Mouse (Mus musculus): ENCODE results near the gene Defb9. TPM values are rescaled to one million over a fixed set of nuclear protein-coding genes. Genes with fewer than 3 reads are reported as not detected.
"Not testable (repeated sequence)": the region's sequence is repeated elsewhere in the genome, so short reads cannot be mapped to it uniquely, and the experiment has no call there.

Gene Defb9
- not detected in 2 replicates for polyA plus RNA-seq (2014; fragmentation: Nextera tagmentation; extraction: Ambion mirVana)

DNA sequence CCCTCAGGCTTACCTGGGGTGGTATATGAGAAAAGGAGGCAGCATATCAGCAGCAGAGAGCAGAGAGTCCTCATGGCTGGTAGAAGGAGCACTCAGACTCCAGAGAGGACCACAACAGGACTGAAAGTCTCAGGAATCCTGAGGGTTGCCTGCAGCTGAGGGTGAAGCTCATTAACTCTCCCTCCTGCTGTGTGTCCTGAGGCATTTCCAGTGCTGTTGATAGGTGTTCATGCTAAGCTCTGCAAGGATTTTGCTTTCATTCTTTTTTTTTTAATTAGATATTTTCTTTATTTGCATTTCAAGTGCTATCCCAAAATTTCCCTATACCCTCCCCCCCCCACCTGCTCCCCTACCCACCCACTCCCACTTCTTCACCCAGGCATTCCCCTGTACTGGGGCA lies at the start of gene Defb9:
Defb9 (minus strand) TSS at position 101 of the 400 bp plus-strand sequence.
- not testable (repeated sequence) for H3K9ac ChIP-seq (ENCODE audit: low read length); H3K4me2 ChIP-seq (ENCODE audit: low read length); DNase-seq (ENCODE audit: low spot score); H3K27ac ChIP-seq (ENCODE audit: low read depth, low read length); H3K4me3 ChIP-seq (ENCODE audit: low read depth, low read length); H3K9me3 ChIP-seq (replicated peaks; ENCODE audit: control insufficient read depth, low read length); H3K4me1 ChIP-seq (ENCODE audit: control insufficient read depth, insufficient read depth, low read length); H3K27me3 ChIP-seq (replicated peaks; ENCODE audit: control insufficient read depth, insufficient read depth, low read length); H3K36me3 ChIP-seq (ENCODE audit: control insufficient read depth, insufficient read depth, low read length); ATAC-seq

DNA sequence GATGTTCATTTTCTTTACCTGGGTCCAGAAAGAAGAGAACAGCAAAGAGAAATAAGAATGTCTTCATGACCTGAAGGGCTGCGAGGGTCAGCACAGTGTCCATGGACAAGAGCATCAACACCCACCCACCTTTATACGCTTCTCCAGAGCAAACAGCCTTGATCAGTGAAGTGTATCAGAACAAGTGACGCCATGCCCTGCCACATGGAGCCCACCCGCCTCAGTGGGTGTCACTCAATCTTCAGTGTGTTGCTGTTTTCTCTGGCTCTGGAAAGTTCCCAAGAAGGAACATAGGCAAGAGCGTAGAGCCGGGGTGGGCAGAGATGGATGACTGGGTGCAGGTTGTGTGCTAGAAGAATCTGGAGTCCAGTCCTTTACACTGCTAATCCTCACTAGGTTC lies 47.4 kb upstream of the Defb9 start, which contains the start of gene Defb15:
Defb15 (minus strand) TSS at position 101 of the 400 bp plus-strand sequence.
- H3K9me3 ChIP-seq (replicated peaks; ENCODE audit: control insufficient read depth, low read length): no peaks in the 10 kb centered on the region
- no peaks in the 10 kb centered on the region for H3K36me3 ChIP-seq (ENCODE audit: control insufficient read depth, insufficient read depth, low read length)
- WGBS: 95% methylated on average over 6 of the region's 6 CpGs
- no peak for DNase-seq (ENCODE audit: low spot score)
- H3K9ac ChIP-seq (ENCODE audit: low read length): no peak within 1 kb of the TSS
- H3K27me3 ChIP-seq (replicated peaks; ENCODE audit: control insufficient read depth, insufficient read depth, low read length): no peaks in the 10 kb centered on the region
- H3K4me1 ChIP-seq (ENCODE audit: control insufficient read depth, insufficient read depth, low read length): no peaks in the 10 kb centered on the region
- no peak within 1 kb of the TSS for H3K4me2 ChIP-seq (ENCODE audit: low read length)
- H3K4me3 ChIP-seq (ENCODE audit: low read depth, low read length): no peak within 1 kb of the TSS
- no peak for ATAC-seq
- no peak within 1 kb of the TSS for H3K27ac ChIP-seq (ENCODE audit: low read depth, low read length)

DNA sequence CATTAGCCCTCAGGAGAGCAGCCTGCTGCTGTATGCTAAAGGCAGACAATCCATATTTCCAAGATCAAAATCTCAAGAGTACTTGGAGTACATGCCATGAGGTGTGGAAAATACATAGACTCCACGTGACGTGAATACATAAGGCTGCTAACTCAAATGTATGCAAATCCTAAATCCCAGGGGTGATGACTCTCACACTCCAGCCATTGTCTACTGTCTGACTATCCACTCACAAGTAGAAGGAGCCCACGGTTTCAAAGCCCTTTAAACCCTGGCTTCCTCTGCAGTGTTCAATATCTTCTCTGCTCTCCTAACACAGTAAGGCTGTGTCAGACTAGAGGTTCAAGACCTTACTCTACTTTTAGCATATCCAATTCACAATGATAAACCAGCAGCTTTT lies 45.5 kb upstream of the Defb9 start:
- H3K9me3 ChIP-seq (replicated peaks; ENCODE audit: control insufficient read depth, low read length); H3K36me3 ChIP-seq (ENCODE audit: control insufficient read depth, insufficient read depth, low read length); H3K4me1 ChIP-seq (ENCODE audit: control insufficient read depth, insufficient read depth, low read length); H3K27ac ChIP-seq (ENCODE audit: low read depth, low read length); H3K27me3 ChIP-seq (replicated peaks; ENCODE audit: control insufficient read depth, insufficient read depth, low read length); H3K4me2 ChIP-seq (ENCODE audit: low read length); DNase-seq (ENCODE audit: low spot score); ATAC-seq; H3K9ac ChIP-seq (ENCODE audit: low read length); H3K4me3 ChIP-seq (ENCODE audit: low read depth, low read length): not testable (repeated sequence)
- WGBS: 72% methylated on average over 3 of the region's 3 CpGs

DNA sequence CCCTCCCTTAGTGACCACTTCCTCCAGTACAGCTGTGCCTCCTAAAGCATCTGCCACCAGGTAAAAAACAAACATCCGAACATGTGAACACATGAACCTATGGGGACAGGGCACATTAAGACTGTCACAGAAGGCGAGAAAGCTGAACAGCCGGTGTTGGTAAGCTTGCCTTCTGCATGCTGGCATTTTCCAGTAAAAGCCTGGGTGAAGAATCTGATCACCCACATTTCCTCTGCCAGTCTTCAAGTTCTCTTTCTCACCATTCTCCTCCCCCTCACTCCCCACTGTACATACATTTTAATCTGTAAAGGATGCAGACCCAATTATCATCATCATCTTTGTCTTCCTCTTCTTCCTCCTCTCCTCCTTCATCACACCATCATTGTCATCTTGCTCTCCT lies 30.4 kb upstream of the Defb9 start:
- H3K4me1 ChIP-seq (ENCODE audit: control insufficient read depth, insufficient read depth, low read length): no peaks in the 10 kb centered on the region
- no peak overlapping the region for H3K4me2 ChIP-seq (ENCODE audit: low read length)
- no peaks in the 10 kb centered on the region for H3K9me3 ChIP-seq (replicated peaks; ENCODE audit: control insufficient read depth, low read length)
- no peaks in the 10 kb centered on the region for H3K36me3 ChIP-seq (ENCODE audit: control insufficient read depth, insufficient read depth, low read length)
- H3K4me3 ChIP-seq (ENCODE audit: low read depth, low read length): no peak overlapping the region
- no peak for ATAC-seq
- H3K27me3 ChIP-seq (replicated peaks; ENCODE audit: control insufficient read depth, insufficient read depth, low read length): no peaks in the 10 kb centered on the region
- H3K9ac ChIP-seq (ENCODE audit: low read length): no peak overlapping the region
- no peak for DNase-seq (ENCODE audit: low spot score)
- WGBS: 86% methylated on average over 3 of the region's 3 CpGs
- H3K27ac ChIP-seq (ENCODE audit: low read depth, low read length): no peak overlapping the region

DNA sequence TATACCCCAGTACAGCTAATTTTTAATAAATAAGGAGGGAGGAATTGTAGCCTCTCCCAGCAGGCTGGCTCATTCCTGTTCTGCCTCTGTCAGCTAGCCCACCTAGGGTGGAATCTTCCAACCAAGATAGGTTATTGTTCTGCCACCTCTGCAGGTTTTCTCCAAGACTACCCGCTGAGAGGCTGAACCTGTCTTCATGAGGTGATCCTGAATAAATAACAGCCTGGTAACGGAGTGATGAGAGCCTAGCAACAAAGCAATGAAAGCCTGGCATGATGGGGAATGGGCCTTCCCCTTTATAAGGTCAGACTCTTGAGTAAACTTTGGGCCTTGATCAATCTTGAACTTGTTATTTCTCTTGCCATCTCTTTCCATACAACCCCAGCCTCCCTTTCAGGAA lies 27.3 kb upstream of the Defb9 start:
- H3K4me3 ChIP-seq (ENCODE audit: low read depth, low read length): no peak overlapping the region
- no peak overlapping the region for H3K4me2 ChIP-seq (ENCODE audit: low read length)
- no peak for ATAC-seq
- 11% methylated on average over 2 of the region's 2 CpGs for WGBS
- H3K27ac ChIP-seq (ENCODE audit: low read depth, low read length): no peak overlapping the region
- no peaks in the 10 kb centered on the region for H3K4me1 ChIP-seq (ENCODE audit: control insufficient read depth, insufficient read depth, low read length)
- no peaks in the 10 kb centered on the region for H3K27me3 ChIP-seq (replicated peaks; ENCODE audit: control insufficient read depth, insufficient read depth, low read length)
- H3K36me3 ChIP-seq (ENCODE audit: control insufficient read depth, insufficient read depth, low read length): no peaks in the 10 kb centered on the region
- no peak overlapping the region for H3K9ac ChIP-seq (ENCODE audit: low read length)
- DNase-seq (ENCODE audit: low spot score): no peak
- no peaks in the 10 kb centered on the region for H3K9me3 ChIP-seq (replicated peaks; ENCODE audit: control insufficient read depth, low read length)

DNA sequence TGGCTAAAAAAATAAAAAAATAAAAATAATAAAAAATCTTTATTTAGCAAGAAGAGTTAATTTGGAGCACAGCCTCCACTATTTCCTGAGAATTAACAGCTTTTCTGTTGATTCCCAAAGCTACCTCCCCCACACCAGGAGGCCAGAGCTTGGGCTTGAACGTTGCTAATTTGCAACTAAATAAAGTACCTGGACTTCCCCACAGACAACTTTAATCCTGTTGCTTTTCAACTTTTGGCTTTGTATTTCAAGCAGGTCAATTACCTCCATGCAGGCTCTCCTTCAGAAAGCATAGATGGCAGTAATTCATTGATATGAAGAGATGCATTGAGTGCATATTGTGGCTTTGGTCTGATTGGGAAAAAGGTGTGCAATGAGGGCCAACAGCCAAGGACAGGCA lies 26.7 kb upstream of the Defb9 start:
- DNase-seq (ENCODE audit: low spot score): no peak
- Histone ChIP-seq H3K4me3 (ENCODE audit: low read depth, low read length) (no peak overlapping the region), H3K4me1 (ENCODE audit: control insufficient read depth, insufficient read depth, low read length) (no peaks in the 10 kb centered on the region)

DNA sequence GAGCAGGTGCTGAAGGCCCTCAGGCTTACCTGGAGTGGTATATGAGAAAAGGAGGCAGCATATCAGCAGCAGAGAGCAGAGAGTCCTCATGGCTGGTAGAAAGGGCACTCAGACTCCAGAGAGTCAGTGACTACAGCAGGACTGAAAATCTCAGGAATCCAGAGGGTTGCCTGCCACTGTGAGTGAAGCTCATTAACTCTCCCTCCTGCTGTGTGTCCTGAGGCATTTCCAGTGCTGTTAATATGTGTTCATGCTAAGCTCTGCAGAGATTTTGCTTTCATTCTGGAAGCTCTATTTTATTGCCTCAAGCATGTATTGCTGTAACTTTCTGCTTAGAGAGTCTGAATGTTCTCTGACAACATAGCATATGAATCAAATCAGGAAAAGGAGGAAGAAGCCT lies 21.1 kb upstream of the Defb9 start, which contains the start of gene Defb11:
Defb11 (minus strand) TSS at position 123 of the 400 bp plus-strand sequence.
- not testable (repeated sequence) for H3K9ac ChIP-seq (ENCODE audit: low read length); H3K9me3 ChIP-seq (replicated peaks; ENCODE audit: control insufficient read depth, low read length); H3K36me3 ChIP-seq (ENCODE audit: control insufficient read depth, insufficient read depth, low read length); H3K4me1 ChIP-seq (ENCODE audit: control insufficient read depth, insufficient read depth, low read length); H3K27ac ChIP-seq (ENCODE audit: low read depth, low read length); H3K4me3 ChIP-seq (ENCODE audit: low read depth, low read length); H3K4me2 ChIP-seq (ENCODE audit: low read length); ATAC-seq; H3K27me3 ChIP-seq (replicated peaks; ENCODE audit: control insufficient read depth, insufficient read depth, low read length)
- peak; percentile 0 for DNase-seq (ENCODE audit: low spot score)

More for the DNA sequence above, 26.7 kb upstream of the Defb9 start:
- WGBS: 0% methylated on average over 1 of the region's 1 CpGs
- H3K9ac ChIP-seq (ENCODE audit: low read length): no peak overlapping the region
- no peaks in the 10 kb centered on the region for H3K36me3 ChIP-seq (ENCODE audit: control insufficient read depth, insufficient read depth, low read length)
- H3K27me3 ChIP-seq (replicated peaks; ENCODE audit: control insufficient read depth, insufficient read depth, low read length): no peaks in the 10 kb centered on the region
- no peak for ATAC-seq
- H3K4me2 ChIP-seq (ENCODE audit: low read length): no peak overlapping the region
- no peaks in the 10 kb centered on the region for H3K9me3 ChIP-seq (replicated peaks; ENCODE audit: control insufficient read depth, low read length)
- no peak overlapping the region for H3K27ac ChIP-seq (ENCODE audit: low read depth, low read length)

DNA sequence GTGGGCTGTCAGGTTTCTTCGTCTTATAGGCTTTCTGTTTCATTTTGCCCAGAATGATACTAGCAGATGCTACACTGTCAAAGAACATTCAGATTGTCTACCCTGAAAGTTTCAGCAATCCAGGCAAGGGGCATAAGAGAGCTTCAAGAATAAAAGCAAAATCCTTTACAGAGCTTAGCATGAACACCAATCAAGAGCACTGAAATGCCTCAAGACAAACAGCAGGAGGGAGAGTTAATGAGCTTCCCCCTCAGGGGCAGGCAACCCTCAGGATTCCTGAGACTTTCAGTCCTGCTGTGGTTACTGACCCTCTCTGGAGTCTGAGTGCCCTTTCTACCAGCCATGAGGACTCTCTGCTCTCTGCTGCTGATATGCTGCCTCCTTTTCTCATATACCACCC lies 26.6 kb downstream of the Defb9 start, which contains the start of gene Defb10:
Defb10 (plus strand) TSS at position 316 of the 400 bp plus-strand sequence.
- H3K27me3 ChIP-seq (replicated peaks; ENCODE audit: control insufficient read depth, insufficient read depth, low read length); H3K9me3 ChIP-seq (replicated peaks; ENCODE audit: control insufficient read depth, low read length); H3K9ac ChIP-seq (ENCODE audit: low read length); H3K4me3 ChIP-seq (ENCODE audit: low read depth, low read length); H3K27ac ChIP-seq (ENCODE audit: low read depth, low read length); H3K36me3 ChIP-seq (ENCODE audit: control insufficient read depth, insufficient read depth, low read length); ATAC-seq; H3K4me1 ChIP-seq (ENCODE audit: control insufficient read depth, insufficient read depth, low read length); DNase-seq (ENCODE audit: low spot score); H3K4me2 ChIP-seq (ENCODE audit: low read length): not testable (repeated sequence)
- 3% methylated on average over 1 of the region's 1 CpGs for WGBS
